Mouse (Mus musculus): Measurements from ENCODE around the gene Slc3a1. TPM values are rescaled to one million over a fixed set of nuclear protein-coding genes. Genes with fewer than 3 reads are reported as not detected.

The Slc3a1 gene
- polyA plus RNA-seq, 1 experiment from 2014 or later, result 0.31 TPM

DNA sequence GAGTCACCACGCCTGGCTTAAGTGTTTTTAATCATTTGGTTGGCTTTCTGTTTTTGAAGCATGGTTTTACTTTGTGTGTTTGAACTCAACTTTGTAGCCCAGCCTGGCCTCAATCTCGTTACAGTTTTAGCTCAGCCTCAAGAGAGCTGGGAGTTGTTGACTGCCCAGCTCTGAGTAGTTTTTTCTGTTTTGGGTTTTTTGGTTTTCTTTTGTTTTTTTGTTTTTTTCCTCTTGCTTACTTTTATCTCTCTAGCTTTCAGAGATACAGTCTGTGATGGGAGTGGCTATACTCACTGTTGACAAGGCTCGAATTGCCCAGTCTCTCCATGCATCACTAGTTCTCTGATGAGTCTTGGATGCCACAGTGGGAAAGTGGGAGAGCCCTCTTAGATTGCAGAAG is 7.8 kb upstream of the Slc3a1 start:
- no peak for ATAC-seq (ENCODE audit: low read depth)
- Histone ChIP-seq H3K27ac (replicated peaks) (no peak overlapping the region), H3K9me3 (no peaks in the 10 kb centered on the region), H3K4me2 (no peak overlapping the region), H3K9ac (no peak overlapping the region), H3K4me1 (replicated peaks) (no peaks in the 10 kb centered on the region), H3K36me3 (no peaks in the 10 kb centered on the region), H3K27me3 (no peaks in the 10 kb centered on the region), H3K4me3 (no peak overlapping the region)
- WGBS, result 90% methylated on average over 3 of the region's 3 CpGs

GRCm38 (mm10) chr17:85023247-85024167 is 4.7 kb upstream of the Slc3a1 start:
- no peaks in the 10 kb centered on the region for H3K27me3 ChIP-seq

GRCm38 (mm10) chr17:85024237-85024636 is 3.9 kb upstream of the Slc3a1 start:
- no peak overlapping the region for H3K4me2 ChIP-seq
- no peak overlapping the region for H3K27ac ChIP-seq (replicated peaks)
- no peak for ATAC-seq (ENCODE audit: low read depth)
- H3K36me3 ChIP-seq, result no peaks in the 10 kb centered on the region
- H3K9me3 ChIP-seq, result no peaks in the 10 kb centered on the region
- WGBS, result 92% methylated on average over 8 of the region's 8 CpGs
- H3K4me3 ChIP-seq, result no peak overlapping the region
- no peaks in the 10 kb centered on the region for H3K27me3 ChIP-seq
- H3K9ac ChIP-seq, result no peak overlapping the region
- no peaks in the 10 kb centered on the region for H3K4me1 ChIP-seq (replicated peaks)

More at GRCm38 (mm10) chr17:85023247-85024167, 4.7 kb upstream of the Slc3a1 start:
- no peak overlapping the region for H3K9ac ChIP-seq
- ATAC-seq (ENCODE audit: low read depth), result no peak
- no peak overlapping the region for H3K27ac ChIP-seq (replicated peaks)
- H3K4me2 ChIP-seq, result no peak overlapping the region
- no peaks in the 10 kb centered on the region for H3K36me3 ChIP-seq
- WGBS, result 64% methylated on average over 22 of the region's 22 CpGs
- no peaks in the 10 kb centered on the region for H3K4me1 ChIP-seq (replicated peaks)
- H3K9me3 ChIP-seq, result no peaks in the 10 kb centered on the region
- no peak overlapping the region for H3K4me3 ChIP-seq

DNA sequence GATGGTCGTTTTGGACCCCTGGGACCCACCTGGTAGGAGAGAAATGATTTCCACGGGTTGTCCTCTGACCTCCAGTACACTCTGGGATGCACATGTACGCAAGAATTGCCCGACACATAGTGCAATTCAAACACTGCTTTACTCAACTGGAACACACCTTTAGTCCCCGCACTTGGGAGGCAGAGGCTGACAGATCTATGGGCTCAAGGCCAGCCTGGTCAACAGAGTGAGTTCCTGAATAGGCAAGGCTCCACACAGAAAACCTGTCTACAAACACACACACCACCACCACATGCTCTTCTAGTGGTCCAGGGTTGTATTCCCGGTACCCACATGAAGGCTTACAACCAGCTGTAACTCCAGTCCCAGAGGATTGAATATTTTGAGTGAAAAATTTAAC is 3.0 kb upstream of the Slc3a1 start:
- Histone ChIP-seq H3K9me3 (no peaks in the 10 kb centered on the region), H3K27ac (replicated peaks) (no peak overlapping the region), H3K4me2 (no peak overlapping the region), H3K9ac (no peak overlapping the region), H3K27me3 (no peaks in the 10 kb centered on the region), H3K36me3 (no peaks in the 10 kb centered on the region), H3K4me1 (replicated peaks) (no peaks in the 10 kb centered on the region), H3K4me3 (no peak overlapping the region)
- 93% methylated on average over 6 of the region's 6 CpGs for WGBS
- no peak for ATAC-seq (ENCODE audit: low read depth)

DNA sequence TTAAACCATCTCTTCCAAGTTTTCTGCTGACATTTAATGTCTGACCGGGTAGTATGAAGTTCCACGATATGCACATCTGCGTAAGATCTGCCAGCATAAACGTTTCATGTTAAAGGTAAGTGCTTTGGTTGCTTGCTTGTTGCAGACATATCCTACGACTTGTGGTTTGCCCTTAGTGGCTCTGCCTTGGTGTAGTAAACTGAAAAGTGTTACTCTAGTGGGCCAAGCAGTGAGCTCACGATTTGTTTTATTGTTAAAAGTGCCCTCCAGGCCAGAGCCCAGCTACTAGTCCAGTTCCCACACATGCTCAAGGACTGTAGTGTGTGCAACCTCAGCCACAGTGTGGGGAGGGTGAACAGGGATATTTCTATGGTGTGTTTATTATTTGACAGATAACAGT is 1.7 kb upstream of the Slc3a1 start:
- Histone ChIP-seq H3K4me1 (replicated peaks) (no peaks in the 10 kb centered on the region), H3K9me3 (no peaks in the 10 kb centered on the region), H3K27me3 (no peaks in the 10 kb centered on the region), H3K9ac (no peak overlapping the region), H3K36me3 (no peaks in the 10 kb centered on the region), H3K4me2 (no peak overlapping the region), H3K27ac (replicated peaks) (no peak overlapping the region), H3K4me3 (no peak overlapping the region)
- no peak for ATAC-seq (ENCODE audit: low read depth)
- WGBS, result 91% methylated on average over 6 of the region's 6 CpGs

DNA sequence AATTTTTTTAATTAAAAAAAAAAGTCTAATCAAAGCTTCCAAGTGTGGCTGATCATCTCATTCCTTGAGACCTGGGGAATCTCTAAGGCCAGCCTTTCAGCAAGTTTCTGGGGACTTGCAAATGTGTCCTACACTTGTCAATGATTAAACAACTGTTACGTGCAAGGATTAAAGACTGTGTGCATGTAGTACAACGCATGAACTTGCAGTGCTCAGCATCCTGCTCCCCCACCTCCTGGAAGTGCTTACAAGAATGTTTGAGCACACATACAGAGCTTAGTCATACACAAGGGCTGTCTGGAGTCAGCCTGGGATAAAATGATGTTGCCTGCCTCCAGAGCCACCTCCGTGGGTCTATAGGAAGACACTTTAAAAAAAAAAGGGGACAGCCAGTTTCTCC is 929 bp upstream of the Slc3a1 start:
- Histone ChIP-seq H3K4me1 (replicated peaks) (no peaks in the 10 kb centered on the region), H3K4me3 (no peak overlapping the region), H3K36me3 (no peaks in the 10 kb centered on the region), H3K27me3 (no peaks in the 10 kb centered on the region), H3K9me3 (no peaks in the 10 kb centered on the region), H3K9ac (no peak overlapping the region), H3K27ac (replicated peaks) (no peak overlapping the region), H3K4me2 (no peak overlapping the region)
- WGBS, result 88% methylated on average over 3 of the region's 3 CpGs
- ATAC-seq (ENCODE audit: low read depth), result no peak

- H3K9me3 ChIP-seq, result no peaks in the 10 kb centered on the region
- H3K4me3 ChIP-seq, result no peak overlapping the region
- no peaks in the 10 kb centered on the region for H3K4me1 ChIP-seq (replicated peaks)
These were observed 621 bp downstream of the Slc3a1 start for GRCm38 (mm10) chr17:85028797-85029196.

GRCm38 (mm10) chr17:85030651-85031050 is 2.5 kb downstream of the Slc3a1 start:
- H3K9ac ChIP-seq, result no peak overlapping the region
- 79% methylated on average over 5 of the region's 5 CpGs for WGBS

More at GRCm38 (mm10) chr17:85028797-85029196, 621 bp downstream of the Slc3a1 start:
- ATAC-seq (ENCODE audit: low read depth), result no peak
- Histone ChIP-seq H3K4me2 (no peak overlapping the region), H3K9ac (no peak overlapping the region), H3K27ac (replicated peaks) (no peak overlapping the region), H3K36me3 (no peaks in the 10 kb centered on the region), H3K27me3 (no peaks in the 10 kb centered on the region)
- 94% methylated on average over 10 of the region's 10 CpGs for WGBS

GRCm38 (mm10) chr17:85033087-85033486 is 4.9 kb downstream of the Slc3a1 start:
- H3K9ac ChIP-seq, result no peak overlapping the region
- H3K27me3 ChIP-seq, result no peaks in the 10 kb centered on the region
- H3K36me3 ChIP-seq, result no peaks in the 10 kb centered on the region
- no peak overlapping the region for H3K4me2 ChIP-seq
- no peaks in the 10 kb centered on the region for H3K9me3 ChIP-seq
- no peaks in the 10 kb centered on the region for H3K4me1 ChIP-seq (replicated peaks)
- ATAC-seq (ENCODE audit: low read depth), result no peak
- 84% methylated on average over 3 of the region's 3 CpGs for WGBS
- no peak overlapping the region for H3K27ac ChIP-seq (replicated peaks)
- H3K4me3 ChIP-seq, result no peak overlapping the region

More at GRCm38 (mm10) chr17:85030651-85031050, 2.5 kb downstream of the Slc3a1 start:
- Histone ChIP-seq H3K27me3 (no peaks in the 10 kb centered on the region), H3K27ac (replicated peaks) (no peak overlapping the region), H3K9me3 (no peaks in the 10 kb centered on the region), H3K4me1 (replicated peaks) (no peaks in the 10 kb centered on the region), H3K4me3 (no peak overlapping the region), H3K4me2 (no peak overlapping the region), H3K36me3 (no peaks in the 10 kb centered on the region)
- no peak for ATAC-seq (ENCODE audit: low read depth)

DNA sequence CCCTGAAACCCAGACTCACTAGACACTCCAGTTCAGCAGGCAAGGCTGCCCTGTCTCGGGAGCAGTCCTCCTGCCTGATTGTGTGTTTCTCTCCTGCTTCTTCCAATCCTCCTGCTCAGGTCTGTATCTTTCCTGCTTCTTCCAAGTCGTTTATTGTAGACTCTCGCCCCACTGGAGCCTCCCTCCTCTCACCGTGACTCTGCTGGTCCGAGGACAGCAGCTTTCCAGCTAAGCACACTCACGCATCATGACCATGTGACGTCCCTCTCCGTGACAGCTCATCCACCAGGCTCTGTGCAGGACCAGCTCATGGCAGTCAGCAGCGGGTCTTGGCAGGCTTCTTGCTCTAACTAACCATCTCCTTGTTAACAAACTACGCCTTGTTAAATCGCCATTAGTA is 5.9 kb downstream of the Slc3a1 start:
- ATAC-seq (ENCODE audit: low read depth), result no peak
- Histone ChIP-seq H3K4me3 (no peak overlapping the region), H3K27me3 (no peaks in the 10 kb centered on the region), H3K4me2 (no peak overlapping the region), H3K4me1 (replicated peaks) (no peaks in the 10 kb centered on the region), H3K9me3 (no peaks in the 10 kb centered on the region), H3K27ac (replicated peaks) (no peak overlapping the region), H3K36me3 (no peaks in the 10 kb centered on the region), H3K9ac (no peak overlapping the region)
- 73% methylated on average over 11 of the region's 11 CpGs for WGBS

DNA sequence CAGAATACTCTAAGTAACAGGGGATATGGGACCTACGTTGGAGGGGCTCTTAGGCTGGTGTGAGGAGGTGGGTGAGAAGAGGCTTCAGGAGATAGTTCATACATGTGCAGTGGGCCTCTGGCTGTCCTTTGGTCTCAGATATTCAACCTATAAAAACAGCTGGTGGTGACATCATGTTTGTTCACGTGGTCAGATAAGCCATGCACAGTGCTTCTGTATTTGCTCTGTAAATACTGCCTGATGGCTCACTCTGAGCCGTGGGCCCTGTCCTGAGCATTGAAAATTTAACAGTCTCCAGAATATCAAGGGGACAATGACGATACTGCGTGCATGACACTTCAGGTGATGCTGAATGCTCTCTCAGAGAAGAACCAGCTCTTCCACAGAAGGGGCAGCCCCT is 9.7 kb downstream of the Slc3a1 start:
- Histone ChIP-seq H3K27ac (replicated peaks) (no peak overlapping the region), H3K27me3 (no peaks in the 10 kb centered on the region), H3K4me2 (no peak overlapping the region), H3K9ac (no peak overlapping the region), H3K4me1 (replicated peaks) (no peaks in the 10 kb centered on the region), H3K36me3 (no peaks in the 10 kb centered on the region), H3K4me3 (no peak overlapping the region), H3K9me3 (no peaks in the 10 kb centered on the region)
- 85% methylated on average over 5 of the region's 5 CpGs for WGBS
- ATAC-seq (ENCODE audit: low read depth), result no peak

GRCm38 (mm10) chr17:85038311-85038710 is 10.1 kb downstream of the Slc3a1 start:
- WGBS, result 83% methylated on average over 4 of the region's 4 CpGs
- Histone ChIP-seq H3K9ac (no peak overlapping the region), H3K4me2 (no peak overlapping the region), H3K9me3 (no peaks in the 10 kb centered on the region), H3K4me3 (no peak overlapping the region), H3K36me3 (no peaks in the 10 kb centered on the region), H3K27me3 (no peaks in the 10 kb centered on the region), H3K27ac (replicated peaks) (no peak overlapping the region), H3K4me1 (replicated peaks) (no peaks in the 10 kb centered on the region)
- ATAC-seq (ENCODE audit: low read depth), result no peak

DNA sequence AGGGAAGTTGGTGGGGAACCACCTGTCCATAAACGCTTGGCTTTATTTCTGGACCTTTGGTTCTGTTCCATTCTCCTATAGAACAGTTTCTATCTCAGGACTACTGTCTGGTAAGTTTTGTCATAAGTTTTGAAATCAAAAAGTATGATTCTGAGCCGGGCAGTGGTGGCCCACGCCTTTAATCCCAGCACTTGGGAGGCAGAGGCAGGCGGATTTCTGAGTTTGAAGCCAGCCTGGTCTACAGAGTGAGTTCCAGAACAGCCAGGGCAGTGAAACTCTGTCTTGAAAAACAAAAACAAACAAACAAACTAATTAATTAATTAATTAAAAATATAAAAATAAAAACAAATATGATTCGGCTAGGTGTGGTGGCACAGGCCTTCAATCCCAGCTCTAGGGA is 10.6 kb downstream of the Slc3a1 start:
- Histone ChIP-seq H3K4me1 (replicated peaks) (no peaks in the 10 kb centered on the region), H3K4me2 (no peak overlapping the region), H3K27ac (replicated peaks) (no peak overlapping the region), H3K9ac (no peak overlapping the region), H3K4me3 (no peak overlapping the region), H3K27me3 (no peaks in the 10 kb centered on the region), H3K36me3 (no peaks in the 10 kb centered on the region), H3K9me3 (no peaks in the 10 kb centered on the region)
- no peak for ATAC-seq (ENCODE audit: low read depth)
- WGBS, result 93% methylated on average over 5 of the region's 5 CpGs

Measured in neural tube, embryonic 13.5 days (tissue).